Mouse (Mus musculus) lung, embryonic 14.5 days (tissue): Measurements from ENCODE around the gene Ryr2. TPM values are rescaled to one million over a fixed set of nuclear protein-coding genes. Genes with fewer than 3 reads are reported as not detected.

Source experiments
- ATAC-seq: fragments of 200-750 bp; cut with Nextera tagmentation; 2 replicates; pipeline ENCODE4 v1.8.0; 2017; ENCODE audit warnings: mild to moderate bottlenecking, moderate TSS enrichment, moderate library complexity; ENCODE audit not compliant: insufficient read depth
- DNase-seq: peaks from one replicate; pipeline ENCODE4 v3.0.0-alpha.2; 2015
- H3K27ac ChIP-seq: fragments of 300-500 bp; sonication (generic); 2 replicates; pipeline ENCODE4 v1.5.1; 2014; ENCODE audit warnings: low read depth, mild to moderate bottlenecking, moderate library complexity
- H3K27me3 ChIP-seq: fragments of 300-500 bp; sonication (generic); 2 replicates; pipeline ENCODE4 v1.6.1; 2014; ENCODE audit warnings: low read length, control low read depth; ENCODE audit not compliant: insufficient read depth
- H3K36me3 ChIP-seq: fragments of 300-500 bp; sonication (generic); 2 replicates; pipeline ENCODE4 v1.6.1; 2014; ENCODE audit warnings: control low read depth; ENCODE audit not compliant: insufficient read depth
- H3K4me1 ChIP-seq: fragments of 300-500 bp; sonication (generic); 2 replicates; pipeline ENCODE4 v1.6.1; 2014; ENCODE audit warnings: antibody characterized with exemption, control low read depth; ENCODE audit not compliant: insufficient read depth
- H3K4me2 ChIP-seq: fragments of 300-500 bp; sonication (generic); 2 replicates; pipeline ENCODE4 v1.6.1; 2014; ENCODE audit warnings: mild to moderate bottlenecking
- H3K4me3 ChIP-seq: fragments of 300-500 bp; sonication (generic); 2 replicates; pipeline ENCODE4 v1.5.1; 2014; ENCODE audit warnings: low read depth, low read length
- H3K9ac ChIP-seq: fragments of 300-500 bp; sonication (generic); 2 replicates; pipeline ENCODE4 v1.6.1; 2014
- H3K9me3 ChIP-seq: fragments of 300-500 bp; sonication (generic); 2 replicates; pipeline ENCODE4 v1.6.1; 2016; ENCODE audit warnings: low read depth, low read length, control low read depth
- CTCF ChIP-seq: IDR thresholded peaks from 2 replicates; pipeline ENCODE4 v1.5.1; 2016; ENCODE audit warnings: antibody characterized with exemption, low read depth
- WGBS: fragments of 180-500 bp; shearing (Covaris S2); extraction: QIAGEN DNeasy Blood & Tissue Kit; methylation state at CpG from one replicate; pipeline ENCODE4 v1.1.7; 2014; 5-methylcytosine and 5-hydroxymethylcytosine counted together
- polyA plus RNA-seq: library from polyadenylated mRNA; unstranded; fragments of >200 nt; fragmentation: Nextera tagmentation; extraction: Ambion mirVana; gene quantifications from 2 replicates; pipeline ENCODE4 v1.2.1, GENCODE M21; 2014

Ryr2 gene
- polyA plus RNA-seq, 1 experiment from 2014 or later, result 2.3 TPM

DNA sequence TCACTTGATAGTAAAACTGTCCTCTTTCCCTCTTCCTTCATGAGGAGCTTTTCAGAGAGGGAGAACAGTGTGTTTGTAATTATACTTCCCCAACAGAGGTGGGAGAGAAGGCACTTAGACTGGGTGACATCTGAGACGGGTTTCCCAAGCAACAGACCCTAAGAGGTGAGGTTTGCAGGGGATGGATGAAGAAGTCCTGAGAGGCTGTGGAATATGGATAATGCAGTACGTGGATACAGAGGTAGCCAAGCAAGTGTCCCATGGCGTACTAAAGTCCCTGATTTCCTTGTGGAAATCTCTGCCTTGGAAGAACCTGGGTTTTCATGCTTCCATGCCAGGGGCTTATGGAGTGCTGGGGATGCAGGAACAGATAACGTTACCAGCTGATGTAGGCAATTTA is 69.5 kb downstream of the Ryr2 start:
- WGBS, result 57% methylated on average over 4 of the region's 4 CpGs
- TF ChIP-seq CTCF, result no peak
- Histone ChIP-seq H3K36me3 (no peaks in the 10 kb centered on the region), H3K4me1 (no peaks in the 10 kb centered on the region), H3K4me3 (no peak overlapping the region), H3K9me3 (no peaks in the 10 kb centered on the region), H3K27me3 (no peaks in the 10 kb centered on the region), H3K4me2 (no peak overlapping the region), H3K9ac (no peak overlapping the region), H3K27ac (no peak overlapping the region)
- DNase-seq (no peak), ATAC-seq (no peak)

DNA sequence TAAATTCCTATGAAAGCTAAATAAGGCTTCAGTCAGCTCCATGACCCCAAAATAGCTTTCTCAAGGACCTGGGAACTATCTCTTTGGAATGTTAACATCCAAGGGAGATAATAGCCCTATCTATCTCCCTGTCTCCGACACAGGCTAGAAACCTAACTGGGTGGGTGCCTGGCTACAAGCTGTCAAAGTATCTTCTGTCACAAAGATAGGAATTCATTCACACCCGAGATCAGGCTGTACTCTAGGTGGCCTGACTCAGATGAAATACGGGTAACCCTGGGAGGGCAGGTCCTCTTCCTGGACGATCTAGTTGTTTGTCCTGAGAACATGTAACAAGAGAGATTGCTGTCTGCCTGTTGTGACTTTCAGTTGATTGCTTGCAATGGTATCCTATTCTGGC is 69.9 kb downstream of the Ryr2 start:
- DNase-seq, result no peak
- H3K27me3 ChIP-seq, result no peaks in the 10 kb centered on the region
- H3K9ac ChIP-seq, result no peak overlapping the region
- TF ChIP-seq CTCF, result no peak
- H3K36me3 ChIP-seq, result no peaks in the 10 kb centered on the region
- no peak overlapping the region for H3K4me2 ChIP-seq
- peak; percentile 62; the same call in 1 of the 2 replicates for ATAC-seq
- H3K4me3 ChIP-seq, result no peak overlapping the region
- no peak overlapping the region for H3K27ac ChIP-seq
- WGBS, result 10% methylated on average over 4 of the region's 4 CpGs
- H3K4me1 ChIP-seq, result no peaks in the 10 kb centered on the region
- H3K9me3 ChIP-seq, result no peaks in the 10 kb centered on the region

DNA sequence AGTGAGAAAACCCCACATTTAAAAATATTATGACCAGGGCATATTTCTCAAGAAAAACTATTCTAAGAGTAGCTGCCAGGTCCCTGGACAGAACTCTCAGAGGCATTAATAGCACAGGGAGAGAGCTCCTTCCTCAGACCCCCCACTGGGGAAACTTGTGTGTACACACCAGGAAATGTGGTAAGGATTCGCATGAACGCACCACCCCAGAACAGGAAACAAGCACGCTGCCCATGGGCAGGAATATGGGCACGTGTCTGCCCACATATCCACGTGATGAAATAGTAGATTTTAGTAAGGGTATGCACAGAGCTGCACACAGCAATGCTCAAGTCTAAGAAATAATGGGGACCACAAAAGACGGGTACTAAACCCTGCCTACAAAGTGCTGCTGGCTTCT is 72.8 kb downstream of the Ryr2 start:
- DNase-seq (no peak), ATAC-seq (no peak)
- Histone ChIP-seq H3K9ac (no peak overlapping the region), H3K4me3 (no peak overlapping the region), H3K27ac (no peak overlapping the region), H3K36me3 (no peaks in the 10 kb centered on the region), H3K27me3 (no peaks in the 10 kb centered on the region), H3K9me3 (no peaks in the 10 kb centered on the region), H3K4me1 (no peaks in the 10 kb centered on the region), H3K4me2 (no peak overlapping the region)
- TF ChIP-seq CTCF, result no peak
- WGBS, result 75% methylated on average over 6 of the region's 6 CpGs

DNA sequence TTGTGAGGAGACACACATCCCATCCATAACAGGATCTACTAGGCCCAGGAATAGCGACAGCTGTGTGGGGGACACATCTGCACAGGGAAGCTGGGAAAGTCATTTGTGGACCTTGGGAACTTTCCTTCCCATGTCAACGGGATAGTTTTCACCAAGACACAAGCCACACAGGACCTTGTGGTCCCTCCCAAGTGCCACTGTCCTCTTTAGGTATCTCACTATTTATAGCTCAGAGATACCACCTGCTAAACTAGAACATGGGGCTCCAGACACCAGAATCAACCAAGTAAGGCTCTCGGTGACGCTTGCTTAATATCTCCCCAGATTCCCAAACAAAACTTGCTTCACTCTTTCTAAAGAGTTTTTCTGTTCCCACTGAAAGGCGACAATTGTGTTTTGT is 73.5 kb downstream of the Ryr2 start:
- Histone ChIP-seq H3K27ac (no peak overlapping the region), H3K9ac (no peak overlapping the region), H3K4me1 (0 out of 2 replicates have a peak, but pooled peaks cover under 1% of the 10 kb centered on the region), H3K4me2 (no peak overlapping the region), H3K4me3 (no peak overlapping the region), H3K27me3 (no peaks in the 10 kb centered on the region), H3K9me3 (no peaks in the 10 kb centered on the region), H3K36me3 (no peaks in the 10 kb centered on the region)
- ATAC-seq, result no peak
- WGBS, result 82% methylated on average over 5 of the region's 5 CpGs
- no peak for DNase-seq
- TF ChIP-seq CTCF, result no peak

DNA sequence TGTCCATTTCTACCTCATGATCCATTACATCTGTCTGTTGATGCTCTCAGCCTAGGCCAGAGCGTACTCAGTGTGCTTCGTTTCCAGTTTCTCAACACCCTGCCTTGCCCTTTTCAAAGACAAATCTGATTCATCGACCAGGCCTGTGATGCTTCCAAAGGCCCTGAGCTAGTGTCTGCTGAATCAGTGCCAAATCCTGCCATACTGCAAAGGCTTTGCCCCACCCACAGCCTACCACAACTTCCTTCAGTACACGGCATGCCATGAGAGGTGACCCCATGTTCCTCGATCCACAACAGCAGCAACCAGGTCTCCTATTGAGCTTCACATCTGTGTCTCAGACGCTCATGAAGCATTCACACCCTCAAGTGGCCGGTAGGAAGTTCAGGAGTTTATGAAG is 76.9 kb downstream of the Ryr2 start:
- Histone ChIP-seq H3K4me1 (0 out of 2 replicates have a peak, but pooled peaks cover 7% of the 10 kb centered on the region), H3K4me3 (no peak overlapping the region), H3K4me2 (no peak overlapping the region), H3K9me3 (no peaks in the 10 kb centered on the region), H3K36me3 (no peaks in the 10 kb centered on the region), H3K9ac (no peak overlapping the region), H3K27ac (no peak overlapping the region), H3K27me3 (no peaks in the 10 kb centered on the region)
- DNase-seq (no peak), ATAC-seq (no peak)
- 81% methylated on average over 7 of the region's 7 CpGs for WGBS
- TF ChIP-seq CTCF, result no peak

DNA sequence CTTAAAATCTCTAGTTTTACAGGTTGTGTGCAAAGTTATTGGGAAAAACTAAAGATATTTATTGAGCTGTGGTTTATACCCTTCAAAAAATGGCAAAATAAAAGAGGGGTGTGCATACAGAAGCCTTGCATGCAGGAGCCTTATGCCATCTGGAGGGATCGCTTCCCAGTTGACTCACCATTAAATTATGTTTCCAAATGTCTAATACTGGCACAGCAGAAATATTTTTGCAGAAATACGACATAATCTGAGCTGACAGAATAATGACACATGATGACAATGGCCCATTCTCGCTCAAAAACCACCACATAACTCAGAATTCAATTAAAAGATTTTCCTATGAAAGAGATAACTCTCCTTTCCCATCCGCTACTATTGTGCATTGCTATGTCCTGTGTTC is 77.4 kb downstream of the Ryr2 start:
- no peak for ATAC-seq
- Histone ChIP-seq H3K9ac (no peak overlapping the region), H3K27me3 (no peaks in the 10 kb centered on the region), H3K4me3 (no peak overlapping the region), H3K27ac (no peak overlapping the region), H3K9me3 (no peaks in the 10 kb centered on the region), H3K36me3 (no peaks in the 10 kb centered on the region), H3K4me2 (no peak overlapping the region), H3K4me1 (0 out of 2 replicates have a peak, but pooled peaks cover 7% of the 10 kb centered on the region)
- TF ChIP-seq CTCF, result no peak
- WGBS, result 85% methylated on average over 4 of the region's 4 CpGs
- DNase-seq, result no peak

DNA sequence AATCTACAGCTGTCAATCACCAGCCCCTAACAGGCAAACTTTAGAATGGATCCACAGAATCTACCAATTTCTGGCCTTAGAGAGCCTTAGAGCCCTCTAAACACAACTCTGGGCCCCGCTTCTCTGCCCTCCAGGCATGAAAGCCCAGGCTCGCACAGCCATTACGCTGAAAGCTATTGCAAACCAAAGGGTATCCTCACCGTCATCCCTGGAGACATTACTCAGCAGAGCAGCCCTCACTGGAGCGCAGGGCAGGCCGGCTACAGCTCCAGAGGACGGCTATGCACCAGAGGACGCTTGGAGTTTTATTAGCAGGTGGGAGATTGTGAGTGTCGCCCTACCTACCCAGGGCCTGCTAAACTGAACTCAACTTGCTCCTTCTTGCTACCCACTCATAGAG is 88.7 kb downstream of the Ryr2 start:
- H3K4me1 ChIP-seq, result no peaks in the 10 kb centered on the region
- H3K4me3 ChIP-seq, result no peak overlapping the region
- H3K4me2 ChIP-seq, result no peak overlapping the region
- no peak overlapping the region for H3K9ac ChIP-seq
- DNase-seq, result no peak
- WGBS, result 75% methylated on average over 9 of the region's 9 CpGs
- ATAC-seq, result no peak
- no peaks in the 10 kb centered on the region for H3K9me3 ChIP-seq
- H3K27ac ChIP-seq, result no peak overlapping the region
- H3K36me3 ChIP-seq, result no peaks in the 10 kb centered on the region
- TF ChIP-seq CTCF, result no peak
- no peaks in the 10 kb centered on the region for H3K27me3 ChIP-seq

DNA sequence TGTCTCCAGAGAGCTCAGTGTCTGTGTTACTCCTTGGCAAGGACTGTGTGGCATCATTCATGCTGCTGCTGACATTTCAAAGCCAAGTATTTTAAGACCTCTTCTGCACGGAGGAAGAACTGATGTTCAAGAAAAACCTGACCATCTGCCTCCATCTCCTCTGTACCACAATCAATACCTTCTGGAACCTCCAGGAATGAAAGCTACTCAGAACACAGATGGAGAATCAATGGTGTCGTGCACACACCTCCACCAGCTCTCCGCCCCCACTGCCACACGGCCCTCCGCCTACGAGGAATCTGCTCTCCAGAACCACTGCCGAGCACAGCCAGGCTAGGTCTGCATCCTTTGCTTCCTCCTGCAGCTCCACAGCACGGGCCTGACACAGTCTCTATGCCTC is 92.8 kb downstream of the Ryr2 start:
- no peak overlapping the region for H3K9ac ChIP-seq
- WGBS, result 76% methylated on average over 8 of the region's 8 CpGs
- no peaks in the 10 kb centered on the region for H3K27me3 ChIP-seq
- TF ChIP-seq CTCF, result no peak
- no peaks in the 10 kb centered on the region for H3K9me3 ChIP-seq
- no peaks in the 10 kb centered on the region for H3K4me1 ChIP-seq
- DNase-seq (no peak), ATAC-seq (no peak)
- H3K27ac ChIP-seq, result no peak overlapping the region
- H3K36me3 ChIP-seq, result no peaks in the 10 kb centered on the region
- no peak overlapping the region for H3K4me3 ChIP-seq
- H3K4me2 ChIP-seq, result no peak overlapping the region
